Mouse (Mus musculus) ES-E14 (cell line): Measurements from ENCODE around the gene Kat7.

Experiments used
- CHD2 ChIP-seq: IDR thresholded peaks from 2 replicates; pipeline ENCODE4 v1.6.1; 2014; ENCODE audit warnings: mild to moderate bottlenecking, low read depth, low read length, inconsistent platforms
- HCFC1 ChIP-seq: IDR thresholded peaks from 2 replicates; pipeline ENCODE4 v1.6.1; 2012; ENCODE audit warnings: low read length, inconsistent platforms, borderline replicate concordance; ENCODE audit not compliant: insufficient read depth
- ZC3H11A ChIP-seq: IDR thresholded peaks from 2 replicates; pipeline ENCODE4 v1.6.1; 2012; ENCODE audit warnings: low read depth, mild to moderate bottlenecking, inconsistent platforms, low read length, borderline replicate concordance
- ZNF384 ChIP-seq: IDR thresholded peaks from 2 replicates; pipeline ENCODE4 v1.6.1; 2012; ENCODE audit warnings: low read depth, low read length, inconsistent platforms

DNA sequence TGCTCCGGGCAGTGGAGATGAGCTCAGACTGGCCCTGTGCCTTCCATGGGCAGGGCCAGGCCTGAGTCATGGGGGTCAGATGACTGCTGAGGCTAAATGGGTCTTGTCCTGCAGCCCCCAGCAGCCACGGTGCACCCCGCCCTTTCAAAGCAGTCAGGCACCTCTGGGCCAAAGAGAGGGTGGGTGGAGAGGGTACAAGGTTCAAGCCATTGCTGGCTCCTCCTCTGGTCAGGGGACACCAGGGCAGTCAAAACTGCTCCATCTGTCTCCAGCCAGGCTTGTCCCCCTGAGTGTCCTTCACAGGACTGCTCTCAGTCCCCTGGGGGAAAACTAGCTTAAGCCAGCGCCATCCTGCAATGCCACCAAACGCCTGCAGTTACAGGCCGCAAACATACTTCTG is 57.9 kb downstream of the Kat7 start:
- TF ChIP-seq ZC3H11A: no peak
- TF ChIP-seq ZNF384: no peak
- TF ChIP-seq CHD2: no peak
- TF ChIP-seq HCFC1: no peak
